Mouse (Mus musculus): ENCODE measurements around the gene Ncam1. TPM values are rescaled to one million over a fixed set of nuclear protein-coding genes. Genes with fewer than 3 reads are reported as not detected.

The Ncam1 gene
- total and polyA plus RNA-seq, 3 experiments = 0.08 TPM; not detected in 2

GRCm38 (mm10) chr9:49499878-49500277 lies 298.8 kb downstream of the Ncam1 start:
- no peak overlapping the region for H3K9ac ChIP-seq (ENCODE audit: insufficient read depth, low read depth)
- no peaks in the 10 kb centered on the region for H3K27me3 ChIP-seq (replicated peaks)
- dilution Hi-C loops (cut with MboI; ENCODE audit: extremely low pct_ligation_motif_present, extremely low pct_unique_long_range_greater_than_20kb, low sequenced_read_pairs) (no loop called here), in situ Hi-C loops (cut with MboI; ENCODE audit: low pct_ligation_motif_present, low pct_unique_long_range_greater_than_20kb, low sequenced_read_pairs) (loop anchor here (10.0 to 25.0 kb wide), 4 partner anchors 538 to 935 kb away; partner anchors contain the start of gene Htr3b)
- H3K4me3 ChIP-seq (replicated peaks in 1 of 3; ENCODE audit: low read depth in 2 of 3, low read length in 2 of 3, poor library complexity in 1 of 3) = no peak overlapping the region
- no peak for DNase-seq (ENCODE audit: extremely low read depth)
- no peak overlapping the region for H3K27ac ChIP-seq (ENCODE audit: insufficient read depth, low read depth)
- H3K9me3 ChIP-seq (replicated peaks; ENCODE audit: low read length) = no peaks in the 10 kb centered on the region
- no peak overlapping the region for H3K4me2 ChIP-seq (ENCODE audit: insufficient read depth, low read depth, poor library complexity, severe bottlenecking)
- no peak for TF ChIP-seq BHLHE40 (IDR thresholded peaks at IDR 0.05; ENCODE audit: low read depth, low read length)
- TF ChIP-seq GABPA (IDR thresholded peaks at IDR 0.05; ENCODE audit: insufficient replicate concordance, low read depth, low read length) = no peak
- TF ChIP-seq JUN (IDR thresholded peaks at IDR 0.05; ENCODE audit: insufficient read depth, low read depth, low read length) = no peak
- no peaks in the 10 kb centered on the region for H3K36me3 ChIP-seq (replicated peaks in 1 of 2; ENCODE audit: control insufficient read depth in 1 of 2, insufficient read depth in 1 of 2, low read length in 1 of 2)
- no peaks in the 10 kb centered on the region for H3K79me2 ChIP-seq (replicated peaks; ENCODE audit: control insufficient read depth, extremely low read depth, insufficient read depth, poor library complexity, severe bottlenecking)
- H3K4me1 ChIP-seq (ENCODE audit: control insufficient read depth in 1 of 2, insufficient read depth in 2 of 2) = peaks cover 0 to 4% of the 10 kb centered on the region in 2 experiments; a peak in 2 of 4 replicates

GRCm38 (mm10) chr9:49493979-49494649 lies 304.6 kb downstream of the Ncam1 start:
- no peak overlapping the region for H3K27ac ChIP-seq (ENCODE audit: insufficient read depth, low read depth)
- dilution Hi-C loops (cut with MboI; ENCODE audit: extremely low pct_ligation_motif_present, extremely low pct_unique_long_range_greater_than_20kb, low sequenced_read_pairs) (no loop called here), in situ Hi-C loops (cut with MboI; ENCODE audit: low pct_ligation_motif_present, low pct_unique_long_range_greater_than_20kb, low sequenced_read_pairs) (loop anchor here (10.0 to 25.0 kb wide), 4 partner anchors 532 to 941 kb away; partner anchors contain the start of gene Htr3b)
- peak; percentile 74 for DNase-seq (ENCODE audit: extremely low read depth)
- H3K4me2 ChIP-seq (ENCODE audit: insufficient read depth, low read depth, poor library complexity, severe bottlenecking) = no peak overlapping the region
- no peaks in the 10 kb centered on the region for H3K79me2 ChIP-seq (replicated peaks; ENCODE audit: control insufficient read depth, extremely low read depth, insufficient read depth, poor library complexity, severe bottlenecking)
- H3K27me3 ChIP-seq (replicated peaks) = peaks cover 2% of the 10 kb centered on the region
- H3K4me1 ChIP-seq (ENCODE audit: control insufficient read depth in 1 of 2, insufficient read depth in 2 of 2) = peaks cover 0 to 8% of the 10 kb centered on the region in 2 experiments; a peak in 2 of 4 replicates
- no peaks in the 10 kb centered on the region for H3K9me3 ChIP-seq (replicated peaks; ENCODE audit: low read length)
- no peak overlapping the region for H3K9ac ChIP-seq (ENCODE audit: insufficient read depth, low read depth)
- H3K4me3 ChIP-seq (replicated peaks in 1 of 3; ENCODE audit: low read depth in 2 of 3, low read length in 2 of 3, poor library complexity in 1 of 3) = no peak overlapping the region
- H3K36me3 ChIP-seq (replicated peaks in 1 of 2; ENCODE audit: control insufficient read depth in 1 of 2, insufficient read depth in 1 of 2, low read length in 1 of 2) = no peaks in the 10 kb centered on the region
- TF ChIP-seq JUND (conservative IDR thresholded peaks at IDR 0.05; ENCODE audit: low read depth, low read length) (no peak; the same call in 1 of the 2 replicates), PAX5 (IDR thresholded peaks at IDR 0.05; ENCODE audit: low read length) (no peak), SMC3 (IDR thresholded peaks at IDR 0.05; ENCODE audit: low read depth, low read length) (peak; percentile 88), NRF1 (IDR thresholded peaks at IDR 0.05; ENCODE audit: low read depth, low read length) (no peak), MEF2A (IDR thresholded peaks at IDR 0.05; ENCODE audit: borderline replicate concordance, low read depth, low read length) (no peak), EP300 (IDR thresholded peaks at IDR 0.05; ENCODE audit: low read length) (no peak), UBTF (IDR thresholded peaks at IDR 0.05; ENCODE audit: low read depth, low read length) (no peak), CHD2 (IDR thresholded peaks at IDR 0.05; ENCODE audit: low read length) (no peak), MAX (IDR thresholded peaks at IDR 0.05; ENCODE audit: low read length) (no peak), RAD21 (IDR thresholded peaks at IDR 0.05; ENCODE audit: low read depth, low read length) (peak; percentile 99), POLR2AphosphoS2 (IDR thresholded peaks at IDR 0.05; ENCODE audit: low read depth, low read length) (no peak), ZMIZ1 (IDR thresholded peaks at IDR 0.05; ENCODE audit: low read depth, low read length) (no peak), ETS1 (conservative IDR thresholded peaks at IDR 0.05; ENCODE audit: low read depth, low read length) (no peak), HCFC1 (IDR thresholded peaks at IDR 0.05; ENCODE audit: low read depth, low read length) (no peak), MAFK (IDR thresholded peaks at IDR 0.05; ENCODE audit: insufficient replicate concordance, low read length) (no peak), KAT2A (IDR thresholded peaks at IDR 0.05; ENCODE audit: insufficient replicate concordance, low read length) (0 out of 2 replicates have a peak, but pooled peaks have one; percentile 52), ZNF384 (IDR thresholded peaks at IDR 0.05; ENCODE audit: low read depth, low read length) (no peak), USF1 (IDR thresholded peaks at IDR 0.05; ENCODE audit: low read depth, low read length) (no peak), GABPA (IDR thresholded peaks at IDR 0.05; ENCODE audit: insufficient replicate concordance, low read depth, low read length) (no peak), USF2 (conservative IDR thresholded peaks at IDR 0.05; ENCODE audit: low read depth, low read length) (no peak), BHLHE40 (IDR thresholded peaks at IDR 0.05; ENCODE audit: low read depth, low read length) (no peak), NELFE (IDR thresholded peaks at IDR 0.05; ENCODE audit: low read depth, low read length) (peak; percentile 36; the same call in 1 of the 2 replicates), IRF4 (IDR thresholded peaks at IDR 0.05; ENCODE audit: low read depth, low read length) (peak; percentile 62), TCF12 (IDR thresholded peaks at IDR 0.05; ENCODE audit: low read depth, low read length) (no peak), ELF1 (IDR thresholded peaks at IDR 0.05; ENCODE audit: low read depth, low read length) (peak; percentile 22; the same call in 1 of the 2 replicates), ZC3H11A (IDR thresholded peaks at IDR 0.05; ENCODE audit: low read depth, low read length) (peak; percentile 66), CHD1 (IDR thresholded peaks at IDR 0.05; ENCODE audit: low read depth, low read length) (no peak), ZKSCAN1 (IDR thresholded peaks at IDR 0.05; ENCODE audit: borderline replicate concordance, low read depth, low read length) (no peak), SIN3A (IDR thresholded peaks at IDR 0.05; ENCODE audit: low read length) (0 out of 2 replicates have a peak, but pooled peaks have one; percentile 35), MYC (IDR thresholded peaks at IDR 0.05; ENCODE audit: low read depth, low read length) (no peak)
